Mouse (Mus musculus) activated CD4-positive, CD25-positive, alpha-beta regulatory T cell (primary cell): ENCODE results near the gene Gm3476. TPM values are rescaled to one million over a fixed set of nuclear protein-coding genes. Genes with fewer than 3 reads are reported as not detected.

Experiments
- polyA plus RNA-seq, 2 experiments: library from polyadenylated mRNA; unstranded; fragments of 100-300 nt; shearing (Covaris generic); gene quantifications; one replicate each; pipeline ENCODE4 v1.2.1; 2017

Gene Gm3476
- under 1 TPM in 1 of 2 experiments, not detected in 1; 0.68 TPM for polyA plus RNA-seq

GRCm38 (mm10) chr14:6125707-6126106 lies at the start of gene Gm3476:
TSS of gene Gm3476 (minus strand) at chr14:6125807.

GRCm38 (mm10) chr14:6108272-6108925 lies 17.2 kb downstream of the Gm3476 start, which contains the start of gene Gm3468:
TSS of gene Gm3468 (minus strand) at chr14:6108665.

GRCm38 (mm10) chr14:6093842-6094241 lies 31.8 kb downstream of the Gm3476 start, which contains the start of gene Gm8206:
TSS of gene Gm8206 (minus strand) at chr14:6093942.

GRCm38 (mm10) chr14:6058167-6058566 lies 67.4 kb downstream of the Gm3476 start, which contains the start of gene Gm6337:
TSS of gene Gm6337 (minus strand) at chr14:6058267.

Other genes with a start within 250 kb of the Gm3476 start
- gene Gm8237, start 245.4 kb downstream of the Gm3476 start, polyA plus RNA-seq, result under 1 TPM; 0.12 to 0.53 TPM
- under 1 TPM; 0.56 to 0.69 TPM for gene Gm3248, start 164.1 kb downstream of the Gm3476 start, polyA plus RNA-seq
- gene Gm3453, start 146.7 kb downstream of the Gm3476 start, polyA plus RNA-seq, result under 1 TPM in 1 of 2 experiments, not detected in 1; 0.33 TPM
- not detected for gene Gm6337, start 67.5 kb downstream of the Gm3476 start, polyA plus RNA-seq
- under 1 TPM; 0.16 to 0.26 TPM for gene Gm8206, start 31.9 kb downstream of the Gm3476 start, polyA plus RNA-seq
- gene Gm3468, start 17.1 kb downstream of the Gm3476 start, polyA plus RNA-seq, result 1 to 10 TPM; 2.9 to 4.1 TPM
- gene Gm21560, start 93.5 kb upstream of the Gm3476 start, polyA plus RNA-seq, result under 1 TPM in 1 of 2 experiments, not detected in 1; 0.11 TPM
- gene Gm3411, start 161.4 kb upstream of the Gm3476 start, polyA plus RNA-seq, result 1 to 10 TPM; 1.4 to 2.8 TPM
- gene Gm21103, start 179.0 kb upstream of the Gm3476 start, polyA plus RNA-seq, result under 1 TPM in 1 of 2 experiments, not detected in 1; 0.34 TPM
- gene Gm3618, start 217.9 kb upstream of the Gm3476 start, polyA plus RNA-seq, result not detected